Mouse (Mus musculus) heart, postnatal 4 days (tissue): ENCODE data around the gene Cachd1. TPM values are rescaled to one million over a fixed set of nuclear protein-coding genes. Genes with fewer than 3 reads are reported as not detected.

Experiments used
- DNase-seq: peaks from one replicate; pipeline ENCODE4 v3.0.0; 2021
- total RNA-seq, 2 experiments: library from RNA; stranded (reverse); gene quantifications; 2 replicates each; pipeline ENCODE4 v1.2.3; 2021

Cachd1 gene
- total RNA-seq, 2 experiments from 2014 or later = 9.7 to 12.9 TPM

DNA sequence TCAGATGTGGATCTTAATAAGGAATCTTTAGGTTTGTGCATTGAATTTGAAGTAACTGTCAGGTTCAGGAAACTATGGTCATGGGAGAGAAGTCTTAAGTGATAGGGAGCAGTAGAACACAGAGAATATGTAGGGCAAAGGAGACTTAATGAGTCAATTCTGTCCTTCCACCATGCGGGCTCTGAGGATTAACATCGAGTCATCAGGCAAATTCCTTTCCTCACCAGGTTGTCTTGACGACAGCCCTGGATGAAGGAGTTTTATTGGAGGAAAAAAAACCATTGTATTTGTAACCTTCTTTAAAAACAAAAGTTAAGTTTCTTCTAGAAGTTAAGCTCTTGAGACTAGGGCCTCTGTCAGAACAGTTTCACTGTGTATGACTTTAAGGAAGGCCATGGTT, 100.9 kb downstream of the Cachd1 start:
- no peak for DNase-seq

GRCm38 (mm10) chr4:100879414-100879813, 102.9 kb downstream of the Cachd1 start:
- DNase-seq = no peak

GRCm38 (mm10) chr4:100880075-100880474, 103.6 kb downstream of the Cachd1 start:
- DNase-seq = no peak

DNA sequence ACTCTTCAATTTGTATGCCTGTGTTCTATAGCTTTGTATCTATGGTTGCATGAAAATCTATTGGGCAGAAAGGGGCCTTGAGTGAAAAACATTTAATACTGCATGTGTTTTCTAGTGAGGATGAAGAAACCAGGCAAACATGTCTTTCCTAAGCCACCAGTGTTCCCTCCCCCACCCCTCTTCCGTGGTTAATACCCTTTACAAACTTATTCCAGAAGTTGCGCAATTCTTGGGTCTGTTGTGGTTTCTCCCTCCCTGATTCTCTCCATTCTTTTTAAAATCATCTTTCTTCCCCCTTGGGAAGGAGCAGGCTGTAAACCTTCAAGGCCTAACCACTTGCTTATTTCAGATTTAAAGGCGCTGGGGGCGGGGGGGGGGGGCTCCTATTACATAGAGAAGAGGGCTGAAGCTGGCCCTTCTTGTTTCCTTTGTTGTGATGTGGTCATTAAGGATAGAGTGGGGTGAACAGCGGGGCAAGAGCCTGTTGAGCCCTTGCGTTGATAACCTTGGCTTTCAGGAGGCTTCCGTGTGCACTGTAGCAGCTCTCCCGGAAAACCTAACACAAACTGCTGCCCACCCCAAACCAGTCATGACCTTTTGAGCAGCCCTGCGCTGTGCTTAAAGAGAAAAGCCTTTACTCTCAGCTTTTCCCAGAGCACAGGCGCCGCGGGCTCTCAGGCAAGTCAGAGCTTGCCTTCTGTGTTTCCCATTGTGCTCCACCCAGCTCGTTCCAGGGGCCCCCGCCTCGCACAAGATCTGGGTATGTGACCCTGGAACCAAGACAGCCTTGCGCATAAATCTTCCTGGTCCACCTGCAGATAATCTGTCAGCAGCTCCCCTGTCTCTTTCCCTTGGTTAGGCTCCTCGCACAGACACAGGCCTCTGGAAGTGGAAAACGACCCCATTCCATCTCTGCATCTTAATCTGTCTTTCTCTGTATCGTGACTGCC, 109.6 kb downstream of the Cachd1 start:
- peak; percentile 12 for DNase-seq

DNA sequence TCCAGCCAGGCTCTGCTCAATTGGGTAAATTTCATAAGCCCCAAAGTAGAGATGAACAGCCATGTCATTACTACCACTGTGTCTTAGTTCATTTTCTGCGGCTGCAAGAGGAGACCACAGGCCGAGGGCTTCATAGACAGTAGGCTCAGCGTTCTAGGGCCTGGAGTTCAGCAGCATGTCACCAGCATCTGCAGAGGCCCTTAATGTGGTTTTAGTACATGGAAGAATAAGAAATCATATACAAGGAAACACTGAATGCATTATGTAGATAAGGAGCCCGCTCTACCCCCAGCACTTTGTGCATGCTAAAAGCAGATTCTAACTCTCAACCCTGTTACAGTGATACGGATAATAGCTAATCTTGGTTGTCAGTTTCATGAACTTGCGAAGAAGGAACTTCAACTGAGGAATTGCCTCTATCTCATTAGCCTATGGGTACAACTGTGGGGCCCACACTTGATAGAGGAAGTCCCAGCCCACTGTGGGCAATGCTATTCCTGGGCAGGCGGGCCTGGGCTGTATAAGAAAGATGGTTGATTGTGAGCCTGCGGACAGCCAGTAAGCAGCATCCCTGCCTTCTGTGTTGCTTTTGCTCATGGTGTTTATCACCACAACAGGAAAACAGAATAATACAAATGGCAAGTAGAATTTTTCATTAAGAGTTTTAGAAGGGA, 110.4 kb downstream of the Cachd1 start:
- DNase-seq = no peak

GRCm38 (mm10) chr4:100890106-100890970, 113.9 kb downstream of the Cachd1 start:
- DNase-seq = no peak

DNA sequence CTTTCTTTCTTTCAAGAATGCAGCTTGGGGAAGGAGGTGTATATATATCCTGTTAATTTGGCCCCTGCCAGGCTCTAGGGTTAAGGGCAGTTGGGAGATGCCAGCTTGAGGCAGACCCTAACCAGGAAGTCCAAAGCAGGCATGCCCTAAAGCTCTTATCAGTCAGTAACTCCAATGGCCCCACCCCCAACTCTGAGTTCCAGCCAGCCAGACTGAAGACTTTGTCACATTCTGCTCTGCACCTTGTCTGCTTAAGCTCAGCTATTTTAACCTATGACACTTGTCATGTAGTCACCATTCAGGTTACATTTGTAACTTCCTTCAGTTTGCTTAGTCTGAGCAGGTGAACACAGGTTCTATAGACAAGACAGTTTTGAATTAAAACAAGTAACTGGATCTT, 117.3 kb downstream of the Cachd1 start:
- DNase-seq = peak; percentile 17

DNA sequence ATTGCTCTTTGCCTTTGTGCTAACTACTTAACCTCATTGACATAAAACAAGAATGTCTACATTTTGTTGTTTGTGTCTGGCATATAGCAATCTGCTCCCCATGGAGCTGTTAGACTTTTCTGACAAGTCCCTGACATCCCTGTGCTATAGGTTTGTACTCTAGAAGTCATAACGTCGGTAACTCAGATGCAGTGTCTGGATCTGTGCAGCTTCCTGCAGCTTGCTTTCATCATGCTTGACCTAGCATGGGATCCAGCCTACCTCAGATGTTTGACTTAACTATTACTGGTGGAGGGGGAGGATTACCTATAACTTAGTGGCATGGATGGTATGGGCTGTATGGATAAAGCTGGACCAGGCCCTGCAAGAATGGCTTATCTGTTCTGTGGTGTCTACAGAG, 117.7 kb downstream of the Cachd1 start:
- no peak for DNase-seq

GRCm38 (mm10) chr4:100896260-100897010, 120.0 kb downstream of the Cachd1 start:
- no peak for DNase-seq

DNA sequence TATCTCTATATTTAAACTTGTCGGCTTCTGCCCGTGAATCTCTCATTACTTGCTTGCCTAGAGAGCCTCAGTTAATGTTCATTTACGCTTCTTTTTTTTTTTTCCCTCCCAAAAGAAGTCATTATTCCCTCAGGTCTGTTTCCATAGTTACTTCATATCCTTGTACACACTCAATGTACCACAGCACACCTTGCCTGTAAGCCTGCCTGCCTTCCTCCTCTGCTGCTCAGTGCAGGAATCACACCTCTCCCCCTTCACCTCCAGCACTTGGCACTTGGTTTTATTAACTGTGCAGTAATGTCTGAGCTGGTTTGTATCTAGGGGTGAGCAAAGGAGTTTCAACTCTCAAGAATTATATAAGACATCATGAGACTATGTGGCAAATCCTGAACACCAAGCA, 121.5 kb downstream of the Cachd1 start:
- DNase-seq = no peak

DNA sequence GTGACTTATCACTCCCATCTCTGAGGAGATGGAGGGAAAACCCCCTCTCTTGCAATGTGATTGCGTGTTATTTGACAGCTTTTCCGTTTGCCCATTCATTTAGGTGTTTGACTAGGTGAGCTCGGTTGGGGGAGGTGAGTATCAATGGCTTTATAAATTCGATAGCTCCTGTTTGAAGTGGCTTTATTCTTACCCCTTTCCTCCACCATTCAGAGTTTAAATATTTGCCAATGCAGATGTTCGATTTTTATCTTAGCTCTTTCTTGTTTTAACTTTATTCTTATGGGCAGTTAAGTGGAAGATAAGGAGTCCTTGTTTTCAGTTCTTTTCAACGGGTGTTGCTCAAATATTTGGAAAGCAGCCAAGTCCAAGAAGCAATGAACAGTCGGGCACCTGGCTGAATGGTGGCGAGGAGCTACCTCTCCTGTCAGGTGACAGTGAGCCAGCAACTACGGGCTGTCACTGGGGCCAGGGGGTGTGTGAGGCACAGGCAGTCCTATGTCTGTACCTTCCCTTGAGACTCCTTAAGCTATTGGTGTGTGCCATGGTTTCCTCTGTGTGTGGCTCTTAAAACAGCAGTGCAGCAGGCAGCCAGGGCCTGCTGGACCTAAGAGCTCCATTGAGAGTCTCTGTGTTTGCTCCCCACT, 133.3 kb downstream of the Cachd1 start:
- DNase-seq = no peak

GRCm38 (mm10) chr4:100910605-100911330, 134.3 kb downstream of the Cachd1 start:
- no peak for DNase-seq

DNA sequence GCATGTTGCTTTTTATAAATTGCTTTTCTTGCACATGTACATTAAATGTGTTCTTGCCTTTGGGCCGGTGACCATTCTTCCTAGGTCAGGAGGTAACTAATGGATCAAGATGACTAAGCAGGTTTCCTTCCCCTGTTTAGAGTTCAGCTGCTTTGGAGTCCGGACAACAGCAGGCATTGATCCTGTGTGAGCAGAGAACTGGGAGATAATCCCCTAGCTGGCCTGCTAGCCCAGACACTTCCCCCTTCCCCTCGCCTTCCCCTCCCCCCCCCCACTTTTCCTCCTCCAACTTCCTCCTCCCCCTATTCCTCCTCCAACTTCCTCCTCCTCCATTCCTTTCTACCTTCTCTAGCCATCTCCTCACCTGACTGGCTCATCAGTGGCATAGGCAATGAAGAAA, 135.2 kb downstream of the Cachd1 start:
- DNase-seq = no peak

DNA sequence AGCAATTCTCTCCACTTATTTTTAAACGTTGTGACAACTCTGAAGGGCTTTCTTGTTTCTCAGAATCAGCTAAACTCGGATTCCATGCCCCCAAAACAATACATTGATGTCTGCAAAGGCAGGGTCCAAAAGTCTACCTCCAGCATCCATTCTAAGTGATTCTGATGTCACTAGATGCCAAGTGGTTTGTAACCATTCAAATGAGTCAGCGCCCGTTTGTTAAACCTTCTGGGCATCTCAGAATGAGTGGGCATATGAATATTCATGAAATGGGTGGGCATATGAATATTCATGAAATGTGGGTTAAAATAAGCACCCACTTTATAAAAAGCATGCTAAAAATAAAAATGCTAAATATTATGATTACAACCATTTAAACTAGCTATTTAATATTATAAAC, 137.2 kb downstream of the Cachd1 start:
- DNase-seq = no peak

DNA sequence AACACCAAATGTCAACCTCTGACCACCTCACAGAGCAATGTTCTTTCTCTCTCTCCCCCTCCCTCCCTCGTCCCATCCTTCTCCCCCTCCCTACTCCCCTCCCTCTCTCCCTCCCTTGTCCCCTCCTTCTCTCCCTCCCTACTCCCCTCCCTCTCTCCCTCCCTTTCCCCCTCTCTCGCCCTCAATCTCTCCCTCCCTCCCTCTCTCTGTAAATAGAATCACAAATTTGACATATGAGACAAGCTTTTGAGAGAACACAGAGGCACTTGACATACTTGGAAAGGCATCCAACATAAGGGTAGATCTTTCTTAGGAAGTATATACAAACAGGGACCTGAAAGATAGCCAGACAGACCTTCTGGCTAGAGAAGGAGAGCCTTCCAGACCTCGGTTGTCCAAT, 138.1 kb downstream of the Cachd1 start:
- DNase-seq = no peak

DNA sequence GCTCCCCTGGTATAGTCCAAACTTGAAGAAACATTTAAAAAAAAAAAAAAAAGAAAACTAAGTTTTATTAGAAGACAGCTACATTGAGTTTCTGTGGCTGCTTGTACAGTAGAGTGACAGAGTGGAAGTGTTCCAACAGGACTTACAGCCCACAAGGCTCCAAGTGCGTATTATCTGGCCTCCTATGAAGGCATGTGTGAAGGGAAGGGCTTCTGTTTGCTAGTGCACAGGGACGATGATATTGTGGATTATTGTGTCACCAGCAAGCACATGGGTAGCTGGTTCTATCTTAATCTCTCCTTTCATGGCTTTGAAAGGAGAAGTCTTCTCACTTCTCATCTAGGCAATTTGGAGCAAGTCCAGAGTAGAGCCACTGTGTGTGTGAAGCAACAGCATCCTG, 138.6 kb downstream of the Cachd1 start:
- no peak for DNase-seq

DNA sequence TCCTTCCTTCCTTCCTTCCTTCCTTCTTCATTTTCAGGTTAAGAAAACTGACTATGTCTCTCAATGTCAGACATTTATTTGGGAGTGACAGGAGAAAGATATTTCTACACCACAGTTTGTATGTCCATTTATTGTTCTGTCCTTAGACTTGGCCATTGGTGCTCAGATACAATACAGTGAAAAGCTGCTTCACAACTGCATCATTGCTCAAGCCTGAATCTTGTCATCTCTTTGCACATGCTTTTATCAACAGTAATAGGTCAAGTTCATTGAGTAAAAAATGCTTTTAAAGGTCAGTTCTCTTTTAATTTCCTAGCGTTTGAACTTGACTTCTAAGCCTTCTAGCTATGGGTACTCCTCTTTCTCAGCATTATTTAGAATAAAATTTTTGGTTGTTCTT, 141.0 kb downstream of the Cachd1 start:
- DNase-seq = no peak

GRCm38 (mm10) chr4:100920413-100920812, 143.9 kb downstream of the Cachd1 start:
- DNase-seq = no peak

GRCm38 (mm10) chr4:100922816-100923554, 146.5 kb downstream of the Cachd1 start:
- DNase-seq = no peak

DNA sequence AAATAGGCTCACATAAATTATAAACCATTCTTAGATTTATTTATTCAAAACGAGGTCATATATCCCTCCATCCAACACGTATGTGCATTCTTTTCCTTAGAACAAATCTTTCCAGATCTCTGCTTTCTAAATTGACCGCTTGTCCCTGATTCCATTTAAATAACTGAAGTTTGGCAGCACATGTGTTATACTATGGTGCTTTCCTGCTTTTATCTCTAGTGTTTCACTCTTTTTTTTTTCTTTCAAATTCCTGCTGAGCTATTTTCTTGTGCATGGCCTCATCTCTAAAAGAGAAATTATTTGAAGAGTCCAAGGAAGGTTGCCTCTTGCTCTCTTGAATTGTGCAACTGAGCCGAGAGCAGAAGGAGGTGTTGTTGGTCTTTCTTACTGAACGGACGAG, 147.1 kb downstream of the Cachd1 start:
- DNase-seq = no peak
